Mouse (Mus musculus): ENCODE data around the gene Prune1.

DNA sequence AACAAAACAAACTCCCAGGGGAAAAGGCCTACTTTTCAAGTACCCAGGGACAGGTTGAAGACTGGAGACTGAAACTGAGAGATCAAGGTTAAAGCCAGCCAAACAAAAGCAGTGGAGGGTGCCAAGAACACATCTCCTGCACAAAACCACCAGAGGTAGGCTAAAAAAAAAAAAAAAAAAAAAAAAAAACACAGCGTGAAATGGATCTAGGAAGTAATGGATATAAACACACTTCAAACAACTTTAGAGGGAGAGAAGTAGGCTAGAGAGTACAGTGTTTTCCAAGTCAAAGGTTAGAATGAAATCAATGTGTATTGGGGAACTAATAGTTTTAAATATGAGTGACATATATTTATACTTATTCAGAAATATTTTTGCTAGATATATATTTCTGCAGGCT is 49.7 kb upstream of the Prune1 start:
- TF ChIP-seq CTCF (IDR thresholded peaks at IDR 0.05; ENCODE audit: borderline replicate concordance, insufficient read depth, low read length) (no peak), POLR2A (IDR thresholded peaks at IDR 0.05; ENCODE audit: low read depth, low read length) (no peak)
